Mouse (Mus musculus) adipocyte (in vitro differentiated cells): Measurements from ENCODE around the gene Gm21258.
"Not testable (repeated sequence)": the region's sequence is repeated elsewhere in the genome, so short reads cannot be mapped to it uniquely, and the experiment has no call there.

Experiments
- DNase-seq: peaks from one replicate; pipeline ENCODE4 v3.0.0-alpha.2; 2016; ENCODE audit warnings: low spot score

Gene Gm21258

DNA sequence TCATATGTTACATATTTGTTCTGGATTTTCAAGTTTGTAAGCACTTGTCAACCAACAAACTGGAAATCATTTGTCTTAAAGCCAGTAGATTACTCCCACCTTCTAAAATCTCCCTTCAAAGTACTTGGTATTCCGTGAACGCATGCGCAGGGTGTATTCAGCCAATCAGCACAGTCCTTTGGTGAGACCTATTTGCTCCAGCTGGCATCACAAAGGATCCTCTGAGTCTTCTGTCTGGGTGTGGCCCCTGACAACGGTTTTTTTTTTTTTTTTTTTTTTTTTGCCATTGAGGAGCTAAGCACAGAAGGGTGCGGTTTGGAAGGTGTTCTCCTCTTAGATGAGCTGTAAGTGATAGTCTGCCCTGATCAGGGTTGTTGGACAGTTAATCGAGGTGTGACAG is at the start of gene Gm21258:
Gm21258 (plus strand) TSS at position 301 of the 400 bp plus-strand sequence.
- DNase-seq: not testable (repeated sequence)
